Mouse (Mus musculus): ENCODE measurements at regions not wholly inside any gene's neighbourhood (a gene's known extent, or its start where the extent isn't known, plus 50 kb on each side); places are given as distances from the start of the nearest gene placed in this dataset.

DNA sequence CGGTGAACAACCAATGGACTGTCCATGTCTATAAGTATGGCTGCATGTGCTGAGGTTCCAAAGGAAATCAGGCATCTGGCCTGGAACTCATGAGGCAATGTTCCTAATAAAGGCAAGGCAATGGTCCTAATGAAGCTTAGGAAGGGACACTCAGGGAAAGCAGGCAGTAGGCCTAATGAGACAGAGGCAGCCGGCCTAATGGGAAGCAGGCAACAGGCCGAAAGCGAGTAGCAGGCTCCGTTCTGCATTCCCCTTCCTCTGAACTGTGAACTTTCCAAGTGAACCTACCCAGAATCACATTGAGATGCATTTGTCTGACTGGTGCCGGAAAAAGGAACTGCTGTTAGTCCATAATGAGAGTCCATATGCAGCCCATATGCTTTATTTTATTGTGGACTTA, 923.7 kb downstream of the Adgrl2 start:
- TF ChIP-seq CTCF (IDR thresholded peaks at IDR 0.05; ENCODE audit: low read depth, low read length) (no peak), EP300 (IDR thresholded peaks at IDR 0.05; ENCODE audit: insufficient read depth, low read depth, low read length) (no peak)

All from ES-Bruce4 (cell line).